Mouse (Mus musculus) intestine, postnatal 0 days (tissue): ENCODE data around the gene Cidec. TPM values are rescaled to one million over a fixed set of nuclear protein-coding genes. Genes with fewer than 3 reads are reported as not detected.

Experiments used
- ATAC-seq: fragments of 200-750 bp; cut with Nextera tagmentation; 2 replicates; pipeline ENCODE4 v1.8.0; 2017; ENCODE audit warnings: mild to moderate bottlenecking, moderate TSS enrichment, moderate library complexity
- H3K27ac ChIP-seq: fragments of 300-500 bp; sonication (generic); 2 replicates; pipeline ENCODE4 v1.5.1; 2014; ENCODE audit warnings: mild to moderate bottlenecking, low read depth, low read length, moderate library complexity
- H3K27me3 ChIP-seq: fragments of 300-500 bp; sonication (generic); replicated peaks from 2 replicates; pipeline ENCODE4 v1.6.1; 2014; ENCODE audit warnings: low read length, mixed read lengths; ENCODE audit not compliant: control insufficient read depth, insufficient read depth
- H3K36me3 ChIP-seq: fragments of 300-500 bp; sonication (generic); 2 replicates; pipeline ENCODE4 v1.6.1; 2014; ENCODE audit warnings: mild to moderate bottlenecking, moderate library complexity; ENCODE audit not compliant: control insufficient read depth, insufficient read depth
- H3K4me1 ChIP-seq: fragments of 300-500 bp; sonication (generic); replicated peaks from 2 replicates; pipeline ENCODE4 v1.6.1; 2014; ENCODE audit warnings: antibody characterized with exemption, low read length, mixed read lengths; ENCODE audit not compliant: control insufficient read depth, insufficient read depth
- H3K4me2 ChIP-seq: fragments of 300-500 bp; sonication (generic); replicated peaks from 2 replicates; pipeline ENCODE4 v1.6.1; 2014; ENCODE audit warnings: low read depth, mild to moderate bottlenecking, moderate library complexity
- H3K4me3 ChIP-seq: fragments of 300-500 bp; sonication (generic); 2 replicates; pipeline ENCODE4 v1.5.1; 2014; ENCODE audit warnings: low read depth, low read length
- H3K9ac ChIP-seq: fragments of 300-500 bp; sonication (generic); 2 replicates; pipeline ENCODE4 v1.6.1; 2014; ENCODE audit warnings: mild to moderate bottlenecking, low read depth, low read length
- H3K9me3 ChIP-seq: fragments of 300-500 bp; sonication (generic); 2 replicates; pipeline ENCODE4 v1.6.1; 2016; ENCODE audit warnings: mixed run types; ENCODE audit not compliant: control insufficient read depth
- CTCF ChIP-seq: sonication (generic); IDR thresholded peaks from 2 replicates; pipeline ENCODE4 v1.5.1; 2016; ENCODE audit warnings: low read depth, mild to moderate bottlenecking, control low read depth, antibody characterized with exemption, moderate library complexity
- WGBS: fragments of 180-500 bp; shearing (Covaris S2); extraction: QIAGEN DNeasy Blood & Tissue Kit; methylation state at CpG from one replicate; pipeline ENCODE4 v1.1.7; 2014; 5-methylcytosine and 5-hydroxymethylcytosine counted together
- polyA plus RNA-seq: library from polyadenylated mRNA; unstranded; fragments of >200 nt; fragmentation: Nextera tagmentation; extraction: Ambion mirVana; gene quantifications from 2 replicates; pipeline ENCODE4 v1.2.1, GENCODE M21; 2015

Gene Cidec
- polyA plus RNA-seq, 1 experiment from 2014 or later: 259 TPM

DNA sequence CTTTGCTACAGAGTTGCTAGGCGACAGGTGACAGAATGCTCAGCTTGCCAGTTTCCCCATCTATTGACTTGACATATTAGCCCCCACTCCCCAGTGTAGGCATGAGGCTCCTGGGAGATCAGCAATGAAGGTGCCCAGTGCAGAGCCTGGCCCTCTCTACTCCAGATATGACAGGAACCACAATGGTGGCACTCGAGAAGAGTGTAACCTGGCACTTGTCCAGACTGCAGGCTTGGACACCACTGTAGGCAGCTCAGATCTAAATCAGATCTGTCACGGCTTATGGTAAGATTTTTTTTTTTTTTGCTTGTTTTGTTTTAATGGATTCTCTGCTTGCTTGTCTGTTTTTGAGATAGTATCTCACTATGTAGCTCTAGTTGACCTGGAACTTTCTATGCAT is 1.9 kb downstream of the Cidec start:
- Histone ChIP-seq H3K36me3 (no peaks in the 10 kb centered on the region; the same call in 1 of the 2 replicates), H3K27ac (peak overlapping the region; percentile 57; the same call in 1 of the 2 replicates), H3K9me3 (no peaks in the 10 kb centered on the region), H3K4me2 (peak overlapping the region; percentile 59), H3K27me3 (no peaks in the 10 kb centered on the region), H3K4me3 (peak overlapping the region; percentile 34), H3K4me1 (no peaks in the 10 kb centered on the region; the same call in 1 of the 2 replicates), H3K9ac (0 out of 2 replicates have a peak overlapping the region, but pooled peaks have one; percentile 11)
- no peak for ATAC-seq
- no peak for TF ChIP-seq CTCF
- 50% methylated on average over 3 of the region's 3 CpGs for WGBS

DNA sequence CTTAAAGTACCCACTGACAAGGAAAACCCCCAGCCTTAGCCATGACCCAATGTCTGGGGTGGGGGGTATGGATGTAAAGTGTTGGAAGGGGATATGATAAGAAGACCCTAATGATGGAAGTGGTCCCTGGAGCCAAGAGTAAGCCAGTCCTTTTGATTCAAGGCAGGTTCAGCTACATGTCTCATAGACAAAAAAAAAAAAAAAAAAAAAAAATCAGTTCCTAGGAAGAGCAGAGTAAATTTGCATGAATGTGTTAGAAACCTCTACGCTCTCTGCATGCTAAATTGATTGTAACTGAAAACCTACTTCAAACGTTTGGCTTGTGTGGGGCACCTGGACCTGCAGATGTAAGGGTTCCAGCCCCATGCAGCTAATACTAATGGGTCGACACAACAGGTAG is 3.8 kb downstream of the Cidec start:
- Histone ChIP-seq H3K9ac (peak overlapping the region; percentile 31; the same call in 1 of the 2 replicates), H3K4me1 (no peaks in the 10 kb centered on the region; the same call in 1 of the 2 replicates), H3K4me2 (peak overlapping the region; percentile 59), H3K27me3 (no peaks in the 10 kb centered on the region), H3K27ac (0 out of 2 replicates have a peak overlapping the region, but pooled peaks have one; percentile 17), H3K36me3 (peaks cover 11% of the 10 kb centered on the region; the same call in 1 of the 2 replicates), H3K9me3 (no peaks in the 10 kb centered on the region), H3K4me3 (peak overlapping the region; percentile 22)
- TF ChIP-seq CTCF: no peak
- 64% methylated on average over 3 of the region's 3 CpGs for WGBS
- ATAC-seq: no peak

DNA sequence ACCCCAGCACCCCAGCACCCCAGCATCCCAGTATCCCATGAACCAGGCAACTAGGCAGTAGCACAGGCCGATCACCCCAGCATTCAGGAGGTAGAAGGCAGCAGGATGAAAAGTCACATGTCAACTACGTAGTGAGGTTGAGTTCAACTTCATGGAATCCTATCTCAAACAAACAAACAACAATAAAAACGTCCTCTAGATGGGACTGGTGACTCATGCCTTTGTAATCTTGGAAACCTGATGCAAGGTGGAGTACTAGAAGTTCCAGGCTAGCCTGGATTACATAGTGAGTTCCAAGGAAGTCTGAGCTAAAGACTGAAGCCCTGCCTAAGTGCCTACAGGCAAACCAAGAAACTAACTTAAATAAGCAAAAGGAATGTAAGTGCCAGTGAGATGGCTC is 4.7 kb downstream of the Cidec start:
- H3K9ac ChIP-seq: 0 out of 2 replicates have a peak overlapping the region, but pooled peaks have one; percentile 4
- H3K4me2 ChIP-seq: peak overlapping the region; percentile 59
- TF ChIP-seq CTCF: no peak
- no peak overlapping the region for H3K4me3 ChIP-seq
- H3K9me3 ChIP-seq: no peaks in the 10 kb centered on the region
- no peaks in the 10 kb centered on the region; the same call in 1 of the 2 replicates for H3K4me1 ChIP-seq
- ATAC-seq: peak; percentile 32
- no peak overlapping the region; the same call in 1 of the 2 replicates for H3K27ac ChIP-seq
- WGBS: 34% methylated on average over 3 of the region's 3 CpGs
- peaks cover 11% of the 10 kb centered on the region; the same call in 1 of the 2 replicates for H3K36me3 ChIP-seq
- no peaks in the 10 kb centered on the region for H3K27me3 ChIP-seq

DNA sequence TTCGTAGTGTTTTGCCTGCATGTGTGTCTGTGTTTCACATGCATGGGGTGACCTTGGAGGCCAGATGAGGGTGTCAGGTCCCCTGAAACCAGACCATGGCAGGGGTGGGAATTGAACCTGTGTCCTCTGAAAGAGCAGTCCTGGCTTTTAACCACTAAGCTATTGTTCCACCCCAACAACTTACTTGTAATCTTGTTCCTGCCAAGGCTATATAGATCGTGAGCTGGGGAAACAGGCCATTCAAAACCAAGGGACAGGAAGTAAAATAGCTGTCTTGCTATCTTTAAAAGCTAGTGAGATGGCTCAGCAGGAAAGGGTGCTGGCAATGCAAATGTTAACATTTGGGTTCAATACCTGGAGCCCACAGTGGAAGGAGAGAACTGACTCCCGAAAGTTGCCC is 5.6 kb downstream of the Cidec start:
- no peak for TF ChIP-seq CTCF
- H3K4me3 ChIP-seq: no peak overlapping the region
- H3K9me3 ChIP-seq: no peaks in the 10 kb centered on the region
- WGBS: 69% methylated on average over 3 of the region's 3 CpGs
- H3K27me3 ChIP-seq: no peaks in the 10 kb centered on the region
- no peaks in the 10 kb centered on the region; the same call in 1 of the 2 replicates for H3K4me1 ChIP-seq
- no peak overlapping the region for H3K27ac ChIP-seq
- H3K9ac ChIP-seq: no peak overlapping the region
- ATAC-seq: no peak
- H3K4me2 ChIP-seq: no peak overlapping the region
- H3K36me3 ChIP-seq: peaks cover 16% of the 10 kb centered on the region; the same call in 1 of the 2 replicates

DNA sequence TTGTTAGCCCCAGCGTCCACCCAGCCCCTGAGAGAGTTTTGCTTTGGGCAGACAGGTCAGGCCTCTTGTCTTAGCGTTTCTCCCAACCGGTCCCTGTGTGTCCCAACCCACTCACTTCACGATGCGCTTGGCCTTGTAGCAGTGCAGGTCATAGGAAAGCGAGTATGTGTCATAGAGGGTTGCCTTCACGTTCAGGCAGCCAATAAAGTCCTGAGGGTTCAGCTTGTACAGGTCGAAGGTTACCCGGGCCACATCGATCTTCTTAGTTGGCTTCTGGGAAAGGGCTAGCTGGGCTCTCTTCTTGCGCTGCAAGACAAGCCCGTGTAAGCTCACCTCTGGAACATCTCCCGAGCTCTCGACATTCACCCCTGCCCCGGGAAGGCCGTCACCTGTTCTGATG is 7.6 kb downstream of the Cidec start:
- no peak for ATAC-seq
- 83% methylated on average over 16 of the region's 16 CpGs for WGBS
- no peak for TF ChIP-seq CTCF
- Histone ChIP-seq H3K27ac (no peak overlapping the region), H3K36me3 (peaks cover 16% of the 10 kb centered on the region; the same call in 1 of the 2 replicates), H3K9me3 (no peaks in the 10 kb centered on the region), H3K4me2 (no peak overlapping the region), H3K9ac (no peak overlapping the region), H3K4me3 (no peak overlapping the region), H3K27me3 (no peaks in the 10 kb centered on the region), H3K4me1 (no peaks in the 10 kb centered on the region)

DNA sequence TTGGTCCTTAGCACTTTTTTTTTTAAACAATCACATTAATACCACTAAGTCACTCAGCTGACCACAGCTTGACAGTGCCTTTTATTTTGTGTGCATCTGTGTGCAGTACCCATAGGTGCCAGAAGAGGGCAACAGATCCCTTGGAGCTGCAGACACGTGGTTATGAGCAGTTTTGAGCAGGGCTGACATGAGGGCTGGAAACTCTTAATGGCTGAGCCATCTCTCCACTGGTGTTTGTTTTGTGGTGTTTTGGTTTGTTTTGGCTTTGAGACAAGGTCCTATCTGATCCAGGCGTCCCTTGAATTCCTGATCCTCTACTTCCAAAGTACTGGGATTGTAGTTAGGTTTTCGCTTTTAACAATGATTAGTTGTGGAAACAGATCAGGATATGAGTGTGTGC is 8.2 kb downstream of the Cidec start:
- H3K27me3 ChIP-seq: no peaks in the 10 kb centered on the region
- H3K36me3 ChIP-seq: peaks cover 16% of the 10 kb centered on the region; the same call in 1 of the 2 replicates
- 69% methylated on average over 3 of the region's 3 CpGs for WGBS
- H3K9ac ChIP-seq: no peak overlapping the region
- H3K4me3 ChIP-seq: no peak overlapping the region
- no peak overlapping the region for H3K4me2 ChIP-seq
- no peak overlapping the region for H3K27ac ChIP-seq
- TF ChIP-seq CTCF: peak; percentile 88
- no peaks in the 10 kb centered on the region for H3K9me3 ChIP-seq
- no peaks in the 10 kb centered on the region for H3K4me1 ChIP-seq
- ATAC-seq: no peak
